ENCODE assay signal across 9 mouse cellular contexts in the genomic region with DNA sequence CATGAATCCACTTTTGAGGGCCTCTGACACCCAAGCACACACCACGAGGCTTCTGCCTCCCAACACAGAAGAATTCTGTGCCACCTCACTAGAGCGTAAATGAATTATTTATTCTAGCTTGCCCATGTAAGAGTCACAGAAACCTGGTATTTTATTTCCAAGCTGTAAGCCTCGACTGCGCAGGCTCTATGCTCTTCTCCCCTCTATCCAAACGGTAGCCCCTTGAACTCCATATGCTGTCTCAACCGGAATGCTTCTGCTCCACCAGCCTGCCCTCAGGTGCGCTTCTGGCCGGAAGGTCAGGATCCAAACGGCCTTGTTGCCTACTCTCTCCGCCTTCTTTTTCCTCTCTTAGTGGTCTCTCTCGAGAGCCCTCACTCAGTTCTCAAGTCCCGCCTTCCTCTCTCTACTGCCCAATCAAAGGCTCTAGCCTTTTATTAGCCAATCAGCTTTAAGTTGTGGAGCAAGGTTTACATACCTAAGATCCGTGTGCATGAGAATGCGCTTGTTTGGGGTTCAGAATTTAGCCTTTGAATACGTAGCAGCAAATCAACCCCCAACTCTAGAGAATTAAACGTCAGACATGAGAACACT. TPM values are rescaled to one million over a fixed set of nuclear protein-coding genes. Genes with fewer than 3 reads are reported as not detected.
DNase-seq lines count a peak whose midpoint lies in the region; ATAC-seq lines count a peak whose summit lies in the region.
"Had no signal": no experiment of that assay in that cellular context is flagged by ENCODE, and none has a peak within 500 bp of the region (broad histone marks: within the 10 kb centered on the region; RNA-seq: fewer than 3 reads in every experiment).

No protein-coding gene starts in this region.

- 23% methylated on average over 16 of the region's 16 CpGs for WGBS in hindbrain, embryonic 16.5 days
- 22% methylated on average over 16 of the region's 16 CpGs for WGBS in liver, embryonic 11.5 days

- no peak overlapping the region for H3K9ac ChIP-seq in hindbrain, embryonic 16.5 days (ENCODE audit: low read depth, low read length)
- peak overlapping the region; percentile 57 for H3K9ac ChIP-seq in liver, embryonic 11.5 days (ENCODE audit: low read depth, low read length)

- no peaks in the 10 kb centered on the region for H3K9me3 ChIP-seq in hindbrain, embryonic 16.5 days (ENCODE audit: control insufficient read depth, low read length)
- H3K9me3 ChIP-seq in liver, embryonic 11.5 days (ENCODE audit: control insufficient read depth, low read length) = no peaks in the 10 kb centered on the region

- peaks cover 16% of the 10 kb centered on the region for H3K36me3 ChIP-seq in hindbrain, embryonic 16.5 days (ENCODE audit: control insufficient read depth, insufficient read depth, low read length)
- H3K36me3 ChIP-seq in liver, embryonic 11.5 days (ENCODE audit: control insufficient read depth, insufficient read depth, low read length) = no peaks in the 10 kb centered on the region

- no peaks in the 10 kb centered on the region for H3K27me3 ChIP-seq in hindbrain, embryonic 16.5 days (replicated peaks; ENCODE audit: control insufficient read depth, insufficient read depth, low read length)
- H3K27me3 ChIP-seq in liver, embryonic 11.5 days (replicated peaks; ENCODE audit: control insufficient read depth, insufficient read depth, low read length) = no peaks in the 10 kb centered on the region
- H3K27me3 ChIP-seq: CH12.LX had no signal

- DNase-seq in frontal cortex, adult 2 months (ENCODE audit: extremely low spot score in 1 of 2, low spot score in 1 of 2) = no peak
- DNase-seq in liver, embryonic 11.5 days (ENCODE audit: low spot score) = no peak
- DNase-seq in cerebellum, adult 8-10 months = no peak
- no peak for DNase-seq in layer of hippocampus, postnatal 14 days (ENCODE audit: low spot score in 2 of 2)

- peak overlapping the region; percentile 36 for H3K4me2 ChIP-seq in hindbrain, embryonic 16.5 days (ENCODE audit: low read length)
- peak overlapping the region; percentile 79 for H3K4me2 ChIP-seq in liver, embryonic 11.5 days

- peak; percentile 80 for ATAC-seq in frontal cortex, adult (ENCODE audit: low TSS enrichment)
- peak; percentile 66 for ATAC-seq in erythroblast, adult 5-6 weeks (replicated peaks; ENCODE audit: low FRiP score, poor library complexity, severe bottlenecking)
- peak; percentile 86 for ATAC-seq in hindbrain, embryonic 16.5 days
- peak; percentile 91 for ATAC-seq in liver, embryonic 11.5 days (replicated peaks; ENCODE audit: low FRiP score)
- ATAC-seq in monocyte, adult 5-6 weeks (replicated peaks; ENCODE audit: insufficient number of reproducible peaks, low FRiP score, low TSS enrichment, poor library complexity, severe bottlenecking) = 0 out of 2 replicates have a peak, but pooled peaks have one; percentile 17

- H3K4me3 ChIP-seq in hindbrain, embryonic 16.5 days (ENCODE audit: low read length) = no peak overlapping the region
- H3K4me3 ChIP-seq in liver, embryonic 11.5 days (ENCODE audit: low read depth, low read length) = peak overlapping the region; percentile 48

- H3K4me1 ChIP-seq in hindbrain, embryonic 16.5 days (ENCODE audit: control insufficient read depth, insufficient read depth, low read depth, low read length) = no peaks in the 10 kb centered on the region
- H3K4me1 ChIP-seq in liver, embryonic 11.5 days (replicated peaks; ENCODE audit: control insufficient read depth, insufficient read depth, low read length) = no peaks in the 10 kb centered on the region

- no peak overlapping the region for H3K27ac ChIP-seq in hindbrain, embryonic 16.5 days (ENCODE audit: low read depth, low read length)
- H3K27ac ChIP-seq in liver, embryonic 11.5 days (ENCODE audit: low read depth, low read length) = no peak overlapping the region

RNA-seq across cellular contexts. Expression of gene Aasdh, which starts 36.5 kb away (rescaled TPM):
- 25.1 and 28.7 TPM in 2 replicates for polyA plus RNA-seq in frontal cortex, adult 2 months (2012; rRNA removed)
- 4.2 TPM in 2 replicates for total RNA-seq in erythroblast, adult 5-6 weeks (2015; ENCODE audit: low replicate concordance)
- total RNA-seq in erythroblast, adult 5-6 weeks (2017; ENCODE audit: low replicate concordance) = 3.6 and 13.5 TPM in 2 replicates
- 14.0 and 16.9 TPM in 2 replicates for polyA plus RNA-seq in hindbrain, embryonic 16.5 days (2015; fragmentation: Nextera tagmentation; extraction: Ambion mirVana)
- 17.1 and 20.7 TPM in 2 replicates for polyA plus RNA-seq in liver, embryonic 11.5 days (2014; fragmentation: Nextera tagmentation; extraction: Ambion mirVana)
- total RNA-seq in monocyte, adult 5-6 weeks (2017) = 24.6 to 38.8 TPM (median 37.2 TPM) in 3 replicates
- 10 to 100 TPM; 20.3 to 25.9 TPM for total RNA-seq in layer of hippocampus, postnatal 14 days (2021)

Comparison
In these comparisons a context has a peak if more than half of its experiments do, and no peak if none do; other contexts are left out.
1. ATAC-seq: peak in every context shown above with its lines; median percentile 91 in liver, embryonic 11.5 days; 86 in hindbrain, embryonic 16.5 days; 80 in frontal cortex, adult; 66 in erythroblast, adult 5-6 weeks; 17 in monocyte, adult 5-6 weeks.